In genomic region chr7:64286566-64286965, GRCm38 (mm10) we compare ENCODE assay signal across 8 mouse cellular contexts. TPM values are rescaled to one million over a fixed set of nuclear protein-coding genes. Genes with fewer than 3 reads are reported as not detected.
DNase-seq lines count a peak whose midpoint lies in the region; ATAC-seq lines count a peak whose summit lies in the region.

No protein-coding gene starts in this region.

- no peaks in the 10 kb centered on the region; a peak in 1 of 4 replicates for H3K4me1 ChIP-seq in heart, embryonic 14.5 days (ENCODE audit: control insufficient read depth in 2 of 2, insufficient read depth in 2 of 2, low read length in 2 of 2)
- H3K4me1 ChIP-seq in embryonic facial prominence, embryonic 12.5 days: peaks cover 5% of the 10 kb centered on the region; the same call in 1 of the 2 replicates
- peaks cover 15% of the 10 kb centered on the region; the same call in 1 of the 2 replicates for H3K4me1 ChIP-seq in midbrain, embryonic 14.5 days (ENCODE audit: control insufficient read depth, insufficient read depth, low read length)

- H3K4me2 ChIP-seq in heart, embryonic 14.5 days (ENCODE audit: low read length): peak overlapping the region; percentile 67
- H3K4me2 ChIP-seq in embryonic facial prominence, embryonic 12.5 days (replicated peaks): peak overlapping the region; percentile 49
- H3K4me2 ChIP-seq in midbrain, embryonic 14.5 days (ENCODE audit: low read length): peak overlapping the region; percentile 67

- no peak overlapping the region for H3K4me3 ChIP-seq in heart, embryonic 14.5 days (ENCODE audit: control insufficient read depth in 1 of 2, insufficient read depth in 1 of 2, low read depth in 1 of 2, low read length in 2 of 2)
- H3K4me3 ChIP-seq in embryonic facial prominence, embryonic 12.5 days: 0 out of 2 replicates have a peak overlapping the region, but pooled peaks have one; percentile 71
- peak overlapping the region; percentile 90; the same call in 1 of the 2 replicates for H3K4me3 ChIP-seq in midbrain, embryonic 14.5 days (replicated peaks; ENCODE audit: low read depth, low read length)

- H3K9me3 ChIP-seq in heart, embryonic 14.5 days (ENCODE audit: control insufficient read depth, low read length): no peaks in the 10 kb centered on the region
- H3K9me3 ChIP-seq in embryonic facial prominence, embryonic 12.5 days: no peaks in the 10 kb centered on the region
- H3K9me3 ChIP-seq in midbrain, embryonic 14.5 days (ENCODE audit: control insufficient read depth, low read length): no peaks in the 10 kb centered on the region

- H3K27ac ChIP-seq in heart, embryonic 14.5 days (replicated peaks in 1 of 2; ENCODE audit: control insufficient read depth in 1 of 2, insufficient read depth in 1 of 2, low read depth in 2 of 2, low read length in 2 of 2): no peak overlapping the region
- no peak overlapping the region for H3K27ac ChIP-seq in embryonic facial prominence, embryonic 12.5 days
- no peak overlapping the region for H3K27ac ChIP-seq in midbrain, embryonic 14.5 days (replicated peaks; ENCODE audit: low read depth, low read length)

- 0 out of 2 replicates have a peak, but pooled peaks cover 2% of the 10 kb centered on the region for H3K36me3 ChIP-seq in heart, embryonic 14.5 days (ENCODE audit: control insufficient read depth, insufficient read depth, low read length)
- H3K36me3 ChIP-seq in embryonic facial prominence, embryonic 12.5 days: peaks cover 3% of the 10 kb centered on the region; the same call in 1 of the 2 replicates
- H3K36me3 ChIP-seq in midbrain, embryonic 14.5 days (ENCODE audit: control insufficient read depth, insufficient read depth, low read length): no peaks in the 10 kb centered on the region

- no peaks in the 10 kb centered on the region for H3K27me3 ChIP-seq in heart, embryonic 14.5 days (ENCODE audit: control insufficient read depth, insufficient read depth, low read length)
- H3K27me3 ChIP-seq in embryonic facial prominence, embryonic 12.5 days: no peaks in the 10 kb centered on the region
- no peaks in the 10 kb centered on the region for H3K27me3 ChIP-seq in midbrain, embryonic 14.5 days (ENCODE audit: control insufficient read depth, insufficient read depth, low read length)

- H3K9ac ChIP-seq in heart, embryonic 14.5 days (ENCODE audit: low read length): no peak overlapping the region
- H3K9ac ChIP-seq in embryonic facial prominence, embryonic 12.5 days: no peak overlapping the region
- peak overlapping the region; percentile 81; the same call in 1 of the 2 replicates for H3K9ac ChIP-seq in midbrain, embryonic 14.5 days (replicated peaks; ENCODE audit: low read length)

- no peak for ATAC-seq in heart, embryonic 14.5 days (ENCODE audit: insufficient number of reproducible peaks, insufficient read depth, low FRiP score, low read depth)
- ATAC-seq in embryonic facial prominence, embryonic 12.5 days (ENCODE audit: insufficient number of reproducible peaks, insufficient read depth, low FRiP score, low TSS enrichment): 0 out of 2 replicates have a peak, but pooled peaks have one; percentile 18
- ATAC-seq in midbrain, embryonic 14.5 days (ENCODE audit: low FRiP score, low TSS enrichment): no peak

- DNase-seq in heart, adult 9 months (ENCODE audit: low spot score in 2 of 2): no peak
- DNase-seq in kidney, adult 8-10 months: peak; percentile 39 to 58
- no peak for DNase-seq in midbrain, embryonic 14.5 days
- DNase-seq in thymus, postnatal 25 days: no peak
- DNase-seq in thymus, postnatal 0 days (ENCODE audit: low spot score): no peak
- DNase-seq in cerebellum, adult 9-11 months: no peak

RNA-seq across cellular contexts. Expression of gene Mtmr10, which starts 0.9 kb away (rescaled TPM):
- polyA plus RNA-seq in heart, embryonic 14.5 days (2014; fragmentation: Nextera tagmentation; extraction: Ambion mirVana): 6.8 and 7.8 TPM in 2 replicates
- polyA plus RNA-seq in embryonic facial prominence, embryonic 12.5 days (2016; fragmentation: Nextera tagmentation; extraction: Ambion mirVana): 14.3 and 15.4 TPM in 2 replicates
- 7.5 and 13.1 TPM in 2 replicates for polyA plus RNA-seq in midbrain, embryonic 14.5 days (2014; fragmentation: Nextera tagmentation; extraction: Ambion mirVana)
- polyA plus RNA-seq in thymus, postnatal 0 days (2015; fragmentation: Nextera tagmentation; extraction: Ambion mirVana): 8.1 and 9.4 TPM in 2 replicates

Comparison
In these comparisons a context has a peak if more than half of its experiments do, and no peak if none do; other contexts are left out.
1. H3K4me3 ChIP-seq: peak in embryonic facial prominence, embryonic 12.5 days (single experiment) and midbrain, embryonic 14.5 days (single experiment); none in heart, embryonic 14.5 days (0 of 2).
2. DNase-seq: peak in kidney, adult 8-10 months (2 of 2); none in heart, adult 9 months (0 of 2), midbrain, embryonic 14.5 days (single experiment), thymus, postnatal 25 days (single experiment), thymus, postnatal 0 days (single experiment) and cerebellum, adult 9-11 months (single experiment).
3. Peak in every context shown above with its lines, with median percentiles within 50 percentile points of each other: H3K4me2 ChIP-seq.